Mouse (Mus musculus) adrenal gland, postnatal 36 days (tissue): Measurements from ENCODE around the gene Dnajc25. TPM values are rescaled to one million over a fixed set of nuclear protein-coding genes. Genes with fewer than 3 reads are reported as not detected.

Source experiments
- DNase-seq, 2 experiments: peaks; one replicate each; pipeline ENCODE4 v3.0.0; 2021; ENCODE audit warnings: mixed read lengths in 1 of 2
- long read RNA-seq, 2 experiments: library from polyadenylated mRNA; stranded (forward); transcript quantifications; one replicate each; pipeline ENCODE4 v2.0.0; 2021; ENCODE audit warnings: borderline sequencing depth in 2 of 2
- total RNA-seq, 2 experiments: library from RNA; stranded (reverse); gene quantifications; 2 replicates each; pipeline ENCODE4 v1.2.3; 2021

The Dnajc25 gene
- 10 to 100 TPM; 14.0 to 18.3 TPM for total RNA-seq
- long read RNA-seq, experiment 1, full-length matches to known transcripts = 16 of 21 reads
- long read RNA-seq, experiment 1, partial matches to known transcripts = 5 of 21 reads
- long read RNA-seq, experiment 1, other reads (novel, unspliced or antisense) = 0 of 21 reads
- long read RNA-seq, experiment 2, full-length matches to known transcripts = 13 of 13 reads
- long read RNA-seq, experiment 2, partial matches to known transcripts = 0 of 13 reads
- long read RNA-seq, experiment 2, other reads (novel, unspliced or antisense) = 0 of 13 reads

DNA sequence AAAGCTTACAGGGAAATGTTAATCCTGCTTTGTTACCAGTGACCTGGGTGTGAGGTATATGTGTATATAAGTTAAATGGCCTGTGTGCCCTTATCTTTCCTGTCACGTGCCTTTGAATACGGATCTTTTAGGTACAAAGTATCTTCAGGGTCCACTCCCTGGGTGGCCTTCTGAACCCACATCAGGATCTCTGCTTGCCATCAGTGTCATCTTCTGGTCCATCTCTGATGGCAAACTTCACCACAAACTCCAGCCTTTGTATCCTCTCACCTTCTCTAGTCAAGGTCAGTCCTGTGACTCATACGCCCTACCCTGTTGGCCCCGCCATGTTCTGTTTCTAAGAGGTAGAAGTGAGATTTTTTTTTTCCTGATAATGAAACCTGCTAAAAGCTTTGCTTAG, at the start of gene Dnajc25:
Dnajc25 (plus strand) TSS at position 301 of the 400 bp plus-strand sequence.
- peak in 1 of 2 experiments; percentile 18 for DNase-seq

DNA sequence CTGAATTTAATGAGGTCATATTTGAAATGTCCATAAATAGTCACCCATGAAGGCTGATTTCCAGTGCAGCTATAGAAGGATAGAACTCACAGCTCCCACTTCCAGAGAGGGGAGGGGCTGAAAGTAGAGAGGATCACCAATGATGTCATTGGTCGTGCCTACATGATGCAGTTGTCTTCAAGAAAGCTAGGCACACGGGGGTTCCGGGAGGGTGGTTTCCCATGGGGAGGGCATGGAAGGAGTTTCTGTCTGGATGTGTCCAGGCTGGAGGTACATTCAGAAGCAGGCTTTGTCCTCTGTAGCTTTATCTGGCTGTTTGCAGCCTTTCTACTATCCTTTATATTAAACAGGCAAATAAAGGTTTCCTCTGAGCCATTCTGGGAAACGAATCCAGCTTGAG, 46.5 kb upstream of the Dnajc25 start:
- no peak for DNase-seq

DNA sequence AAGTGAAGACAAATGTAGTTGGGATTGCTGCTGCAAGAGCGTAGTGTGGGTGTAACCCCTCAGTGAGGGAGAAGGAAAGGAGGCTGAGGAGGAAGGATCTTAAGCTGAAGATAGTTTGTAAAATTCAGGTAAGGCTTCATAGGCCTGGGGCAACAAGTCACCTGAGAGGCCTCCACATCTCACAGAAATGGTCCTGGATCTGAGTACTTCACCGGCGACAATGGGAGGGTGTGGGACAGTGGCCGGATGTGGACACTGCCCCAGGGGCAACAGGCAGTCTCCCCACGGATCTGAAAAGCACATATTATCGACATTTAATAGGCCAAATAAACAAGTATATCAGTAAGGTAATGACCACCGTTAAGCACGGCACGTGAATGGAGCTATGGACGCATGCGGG, 42.2 kb upstream of the Dnajc25 start:
- no peak for DNase-seq

DNA sequence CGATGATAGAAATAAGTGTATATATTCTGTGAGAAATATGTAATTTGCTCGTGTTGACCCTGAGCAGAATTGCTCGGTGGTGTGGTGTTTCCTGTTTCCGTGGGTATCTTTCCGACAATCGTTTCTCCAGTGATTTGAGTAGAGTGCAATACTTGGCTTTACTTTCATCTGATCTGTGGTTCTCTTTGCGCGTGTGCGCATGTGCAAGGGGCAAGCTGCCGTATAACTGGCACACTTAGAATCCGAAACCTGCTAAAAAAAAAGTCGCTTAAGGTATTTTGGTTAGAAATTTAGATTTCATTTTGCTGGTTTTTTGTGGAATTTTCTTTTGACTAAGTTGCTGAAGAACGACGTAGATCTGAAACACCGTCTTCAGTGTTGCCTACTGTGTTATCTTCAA, 33.1 kb upstream of the Dnajc25 start:
- no peak for DNase-seq

DNA sequence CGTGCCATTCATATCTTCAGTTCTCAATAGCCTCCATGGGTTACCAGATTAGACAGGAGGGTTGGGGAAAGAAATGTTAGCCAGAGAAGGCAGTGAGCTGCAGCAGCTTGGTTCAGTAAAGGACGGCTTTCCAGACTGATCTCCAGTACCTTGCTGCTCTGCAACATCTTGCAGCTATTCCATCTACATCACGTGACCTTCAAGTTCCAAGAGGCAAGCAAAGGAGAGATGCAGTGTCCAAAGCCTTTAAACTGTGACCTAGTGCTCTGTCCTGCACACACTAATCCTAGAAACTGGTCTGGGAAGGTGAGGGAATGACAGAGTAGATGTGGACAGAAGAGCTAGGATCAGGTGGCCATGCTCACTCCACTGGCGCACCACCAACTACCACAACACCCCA, 31.6 kb upstream of the Dnajc25 start:
- no peak for DNase-seq

DNA sequence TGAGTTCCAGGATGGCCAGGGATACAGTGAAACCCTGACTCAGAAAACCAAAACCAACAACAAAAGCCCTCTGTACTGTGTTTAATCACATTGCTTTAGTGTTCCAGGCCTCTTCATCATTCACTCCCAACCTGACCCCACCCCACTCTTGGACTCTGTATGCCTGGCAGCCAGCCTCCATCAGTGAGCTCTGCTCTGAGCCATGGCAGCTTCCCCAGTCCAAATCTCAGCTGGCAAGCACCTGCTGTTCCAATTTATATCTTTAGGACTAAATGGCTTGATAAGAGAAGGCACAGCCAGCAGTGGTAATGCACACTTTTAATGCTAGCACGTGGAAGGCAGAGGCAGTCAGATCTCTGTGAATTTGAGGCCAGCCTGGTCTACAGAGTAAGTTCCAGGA, 29.7 kb upstream of the Dnajc25 start:
- no peak for DNase-seq

DNA sequence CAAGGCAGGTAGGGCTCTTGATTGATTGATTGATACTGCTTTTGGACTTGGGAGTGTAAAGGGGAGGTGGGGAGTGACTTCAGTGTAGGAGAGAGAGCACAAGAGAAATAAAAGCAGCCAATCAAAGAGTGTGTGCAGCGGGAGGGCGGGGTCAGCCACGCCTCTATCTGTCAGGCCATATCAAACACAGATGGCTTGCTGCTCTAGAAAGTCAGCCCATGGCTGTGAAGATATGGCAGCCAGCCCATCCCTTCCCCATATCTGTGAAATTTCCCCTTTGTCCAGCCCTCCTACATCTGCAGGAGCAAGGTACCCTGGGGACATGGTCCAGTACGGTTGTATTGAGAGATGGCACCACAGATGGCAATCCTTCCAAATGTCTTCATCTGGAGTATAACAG, 24.2 kb upstream of the Dnajc25 start:
- DNase-seq = no peak

DNA sequence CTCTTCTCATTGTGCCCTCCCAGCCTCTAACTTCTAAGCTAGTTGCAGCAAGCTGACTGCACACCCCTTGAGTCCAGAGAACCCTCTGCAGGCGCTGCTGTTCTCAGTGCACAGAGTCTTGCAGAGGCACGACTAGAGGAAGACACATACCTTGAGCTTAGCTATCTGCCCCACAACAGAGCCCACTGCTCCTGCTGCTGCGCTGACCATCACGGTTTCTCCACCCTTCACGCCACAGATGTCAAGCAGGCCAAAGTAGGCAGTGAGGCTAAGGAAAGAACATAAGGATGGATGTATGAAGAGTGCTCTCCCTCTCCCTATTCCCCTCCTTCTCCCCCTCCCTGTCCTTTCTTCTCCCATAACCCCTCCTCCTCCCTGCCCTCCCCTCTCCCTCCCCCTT, 19.2 kb upstream of the Dnajc25 start:
- no peak for DNase-seq

DNA sequence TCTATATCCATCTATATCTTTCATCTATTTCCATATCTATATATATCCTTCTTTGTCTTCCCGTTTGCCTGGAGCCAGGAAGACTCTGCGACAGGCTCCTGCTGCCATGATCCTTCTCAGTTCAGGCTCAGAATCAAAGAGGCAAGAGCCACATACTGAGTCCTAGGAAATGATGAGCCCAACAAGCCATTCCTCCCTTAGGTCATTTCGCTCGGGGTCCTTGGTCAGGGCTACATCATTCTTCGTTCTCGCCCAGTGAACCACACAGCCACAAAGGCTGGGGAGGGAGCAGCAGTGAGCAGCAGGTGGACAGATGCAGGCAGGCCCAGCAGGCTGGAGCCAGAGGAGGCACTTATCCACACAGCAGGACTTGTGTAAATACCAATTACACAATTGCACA, 13.4 kb upstream of the Dnajc25 start:
- DNase-seq = no peak

DNA sequence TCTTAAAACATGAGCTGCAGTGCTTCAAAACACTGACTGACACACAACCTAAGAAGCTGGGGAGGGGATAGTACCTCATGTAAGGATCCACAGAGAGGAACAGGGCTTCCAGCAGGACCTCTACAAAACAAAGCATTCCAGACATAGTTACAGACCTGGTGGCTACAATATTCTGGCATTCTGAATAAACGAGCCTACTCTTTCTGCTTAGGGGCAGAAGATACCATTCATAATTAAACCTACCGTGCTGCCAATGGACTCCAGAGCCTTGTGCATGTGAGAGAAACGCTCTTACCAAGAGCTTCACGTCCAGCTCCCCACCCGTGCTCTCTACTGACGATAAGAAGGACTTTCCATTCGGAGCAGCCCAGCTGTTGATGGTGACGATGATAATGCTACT, 12.1 kb upstream of the Dnajc25 start:
- no peak for DNase-seq

DNA sequence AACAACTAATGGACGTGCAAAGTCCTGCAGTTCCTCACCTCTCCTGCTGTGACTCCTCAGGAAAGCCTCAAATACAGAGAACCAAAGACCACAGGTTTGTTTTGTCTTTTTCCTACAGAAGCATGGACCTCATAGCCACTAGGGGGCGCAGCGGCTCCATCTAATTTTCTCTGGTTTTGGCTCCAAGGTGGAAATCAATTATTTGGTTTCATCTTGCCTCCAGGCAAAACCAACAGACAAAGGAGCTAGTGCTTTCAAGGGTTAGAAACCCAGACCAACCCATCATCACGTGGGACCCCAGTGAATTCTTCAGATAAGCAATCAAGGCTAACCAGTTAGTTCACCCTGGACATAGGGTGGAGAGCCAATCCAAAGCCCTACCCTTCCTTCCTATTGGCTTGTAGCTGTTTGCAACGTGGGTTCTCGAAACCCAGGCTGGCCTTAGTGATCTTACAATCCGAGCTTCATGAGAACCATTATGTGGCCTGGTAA, 9.7 kb upstream of the Dnajc25 start:
- DNase-seq = peak; percentile 80 to 87

DNA sequence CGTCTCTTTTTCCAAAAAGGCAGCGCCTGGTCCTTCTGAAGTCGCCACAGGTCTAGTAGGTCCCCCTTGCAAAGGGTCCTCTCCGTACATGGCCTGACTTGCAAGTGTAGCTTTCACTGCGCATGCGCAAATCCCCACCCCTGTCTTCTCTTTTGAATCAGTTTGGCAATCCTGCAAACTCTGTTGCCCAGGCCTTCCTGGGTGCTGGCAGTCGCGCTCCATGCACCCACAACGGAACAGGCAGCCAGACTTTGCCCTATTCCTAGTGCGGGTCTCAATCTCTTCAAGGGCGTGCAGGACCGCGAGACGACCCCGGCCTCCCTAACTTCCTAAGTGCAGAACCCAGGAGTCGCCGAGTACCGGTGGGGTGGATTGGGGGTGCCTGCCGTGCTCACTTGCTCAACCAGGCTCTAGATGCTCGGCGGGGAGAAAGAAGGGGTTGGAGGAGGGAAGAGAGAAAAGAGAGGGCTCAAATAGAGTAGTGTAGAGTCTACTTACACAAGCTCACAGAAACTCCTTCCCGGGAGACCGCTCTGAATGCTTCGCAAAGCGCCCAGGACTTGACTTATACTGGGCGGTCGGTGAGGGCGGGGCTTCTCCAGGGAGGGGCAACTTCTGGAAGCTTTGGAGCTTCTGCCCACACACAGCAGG, 8.2 kb upstream of the Dnajc25 start, which contains the start of gene Ptgr1:
Ptgr1 (minus strand) TSS at position 580 of the 651 bp plus-strand sequence.
- DNase-seq = peak; percentile 92

DNA sequence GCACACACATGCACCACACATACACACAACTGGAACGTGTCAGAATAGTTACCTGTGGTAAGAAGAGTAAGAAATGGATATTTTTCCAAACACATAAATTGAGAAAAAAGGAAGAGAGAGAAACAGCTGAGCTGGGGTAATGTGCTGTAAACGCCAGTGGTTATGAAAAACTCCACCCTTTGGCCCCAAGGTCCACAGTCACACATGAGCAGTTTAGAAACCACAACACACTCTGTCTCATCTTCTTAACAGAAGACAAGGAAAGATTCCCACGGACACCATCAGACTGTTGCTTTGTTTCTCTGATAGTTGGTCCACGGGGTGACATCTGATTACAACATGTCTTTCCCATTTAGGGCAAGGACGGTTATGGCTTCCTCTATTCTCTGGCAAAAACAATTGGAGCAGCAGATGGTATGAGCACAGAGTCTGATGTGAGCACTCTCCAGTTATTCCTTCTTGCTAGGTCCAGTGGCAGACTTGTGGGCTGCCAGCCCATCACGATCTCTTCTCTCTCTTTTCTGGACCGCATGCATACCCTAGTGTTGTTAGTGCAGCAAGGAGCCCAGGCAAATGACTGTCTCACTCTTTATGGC, 5.5 kb upstream of the Dnajc25 start:
- DNase-seq = no peak

DNA sequence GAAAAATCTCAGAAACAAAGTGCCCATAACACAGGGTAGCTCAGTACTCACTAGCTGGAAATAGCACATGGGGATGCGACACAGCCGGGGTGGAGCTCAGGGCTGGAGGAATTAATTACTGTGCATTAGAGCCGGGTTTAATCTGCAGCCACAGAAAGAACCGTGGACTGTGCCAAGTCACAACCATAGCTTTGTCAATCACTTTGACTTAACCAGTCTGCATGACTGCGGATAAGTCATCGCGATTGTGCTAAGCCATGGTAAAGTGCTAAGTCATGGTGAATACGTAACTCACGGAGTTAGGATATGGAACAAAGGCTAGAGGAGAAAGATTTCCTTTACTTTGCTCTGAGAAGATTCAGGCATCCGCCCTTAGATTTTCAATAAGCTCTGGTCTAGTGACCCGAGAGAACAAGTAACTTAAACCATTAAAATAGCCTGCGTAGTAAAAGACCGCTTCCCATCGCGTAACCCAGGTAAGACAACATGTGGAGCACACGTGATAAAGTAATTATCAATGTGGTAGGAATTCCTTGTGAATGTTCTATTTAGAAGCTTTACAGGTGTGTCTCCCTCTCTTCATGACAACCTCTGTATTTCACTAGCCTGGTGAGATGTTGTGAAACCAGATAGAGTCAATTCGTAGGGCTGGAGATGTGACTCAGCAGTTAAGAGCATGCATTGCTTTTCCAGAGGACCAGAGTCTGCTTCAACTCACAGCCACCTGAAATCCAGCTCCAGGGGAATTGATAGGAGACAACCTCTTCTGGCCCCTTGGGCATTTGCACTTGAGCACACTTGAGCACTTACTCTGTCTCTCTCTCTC, 4.0 kb upstream of the Dnajc25 start:
- no peak for DNase-seq

DNA sequence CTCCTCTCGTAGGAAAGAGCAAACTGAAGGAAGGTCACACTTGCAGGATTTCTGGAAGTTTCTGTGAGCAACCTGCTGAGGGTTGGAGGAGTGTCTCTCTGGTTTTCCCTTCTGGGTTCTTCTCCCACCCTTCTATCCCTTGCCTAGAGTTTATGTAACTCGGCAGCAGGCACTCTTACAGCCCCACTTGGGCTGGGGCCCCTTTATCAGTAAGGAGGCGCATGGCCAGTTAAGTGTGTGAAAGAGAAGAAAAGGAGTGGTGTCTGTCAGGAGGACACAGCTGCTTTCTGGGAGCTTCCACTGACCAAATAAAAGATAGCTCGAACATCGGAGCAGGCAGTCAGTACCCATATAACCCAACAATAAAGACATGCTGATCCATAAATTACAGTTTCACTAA, 2.7 kb upstream of the Dnajc25 start:
- DNase-seq = no peak

DNA sequence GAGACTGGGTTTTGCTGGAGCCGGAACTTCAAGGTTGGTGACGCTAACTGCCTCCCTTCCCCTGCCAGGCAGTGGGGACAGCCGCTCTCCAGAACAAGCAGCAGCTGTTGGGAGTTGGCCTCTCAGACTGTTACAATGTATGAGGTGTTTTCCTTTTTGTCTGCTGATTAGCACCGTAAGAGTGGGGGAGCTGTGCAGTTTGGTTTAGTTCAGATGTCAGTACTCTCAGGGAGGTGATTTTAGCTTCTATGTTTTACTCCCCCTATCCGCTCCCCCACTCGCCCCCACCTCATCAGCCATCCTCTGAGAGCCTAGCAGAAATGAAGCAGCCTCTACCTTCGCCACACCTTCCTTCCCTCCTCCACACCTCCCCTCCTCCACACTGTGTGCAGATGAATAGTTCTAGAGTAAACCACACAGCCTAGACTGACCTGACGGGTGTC, 410 bp downstream of the Dnajc25 start:
- DNase-seq = peak; percentile 51 to 64

DNA sequence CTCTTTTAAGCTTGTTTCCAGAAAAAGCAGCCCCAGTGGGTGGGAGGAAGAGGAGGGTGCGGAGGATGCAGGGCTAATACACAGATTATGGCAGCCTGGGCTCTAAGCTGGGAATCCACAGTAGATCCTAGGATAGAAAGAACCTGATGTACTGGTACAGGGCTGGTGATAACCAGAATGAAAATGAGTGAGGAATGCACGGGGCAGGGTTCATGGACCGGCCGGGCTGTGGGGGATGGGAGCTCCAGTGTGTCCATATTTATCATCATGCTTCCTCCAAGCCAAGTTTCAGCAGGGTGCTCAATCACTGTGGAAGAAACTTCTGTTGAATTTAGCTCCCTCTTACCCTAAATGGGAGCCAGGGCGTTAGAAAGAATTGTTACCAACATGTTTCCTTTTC, 2.2 kb downstream of the Dnajc25 start:
- peak in 1 of 2 experiments; percentile 69 for DNase-seq

DNA sequence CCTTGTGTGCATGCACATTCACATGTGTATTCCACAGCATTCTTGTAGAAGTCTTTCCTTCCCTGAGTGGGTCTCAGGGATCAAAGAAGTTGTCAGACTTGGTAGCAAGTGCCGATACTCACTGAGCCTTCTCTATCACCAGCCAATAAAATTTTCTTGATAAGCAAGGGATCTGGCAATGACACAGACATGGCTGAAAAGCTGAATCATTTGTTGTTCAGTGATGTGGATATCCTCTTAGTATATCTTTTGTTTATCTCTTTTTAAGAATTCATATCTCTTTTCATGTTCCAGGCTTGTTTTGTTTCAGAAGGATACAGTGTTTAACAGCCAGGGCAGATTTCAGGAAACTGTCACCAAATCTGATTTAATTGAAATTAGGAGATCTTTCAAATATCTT, 3.8 kb downstream of the Dnajc25 start:
- no peak for DNase-seq

DNA sequence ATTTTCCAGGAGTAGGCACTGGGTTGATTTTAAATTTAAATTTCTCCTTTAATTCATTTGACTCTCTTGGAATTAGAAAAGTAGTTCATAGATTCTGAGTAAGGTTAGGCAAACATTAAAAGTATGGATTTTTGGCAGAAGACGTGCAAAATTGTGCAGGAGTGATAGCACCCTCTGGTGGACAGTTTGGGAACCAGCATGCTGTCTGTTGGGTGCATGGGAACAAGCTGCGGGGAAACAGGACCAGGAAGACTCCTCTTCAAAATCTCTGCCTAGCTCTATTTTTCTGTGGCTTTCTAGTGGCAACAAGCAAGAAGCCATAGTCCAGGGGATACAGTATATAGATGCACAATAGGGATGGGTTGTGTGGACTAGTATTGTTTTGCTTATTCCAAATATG, 4.8 kb downstream of the Dnajc25 start:
- DNase-seq = peak; percentile 77 to 78

DNA sequence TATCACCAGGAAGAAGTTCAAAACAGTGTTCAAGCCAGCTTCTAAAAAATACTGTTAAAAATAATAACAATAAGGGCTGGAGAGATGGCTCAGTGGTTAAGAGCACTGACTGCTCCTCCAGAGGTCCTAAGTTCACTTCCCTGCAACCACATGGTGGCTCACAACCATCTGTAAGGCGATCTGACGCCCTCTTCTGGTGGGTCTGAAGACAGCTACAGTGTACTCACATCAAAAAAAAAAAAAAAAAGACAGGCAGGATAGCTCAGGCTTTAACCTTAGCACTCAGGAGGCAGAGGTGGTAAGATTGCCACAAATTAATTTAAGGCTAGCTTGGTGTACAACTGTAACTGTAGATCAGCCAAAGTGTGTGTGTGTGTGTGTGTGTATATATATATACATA, 5.8 kb downstream of the Dnajc25 start:
- DNase-seq = peak; percentile 46 to 63

DNA sequence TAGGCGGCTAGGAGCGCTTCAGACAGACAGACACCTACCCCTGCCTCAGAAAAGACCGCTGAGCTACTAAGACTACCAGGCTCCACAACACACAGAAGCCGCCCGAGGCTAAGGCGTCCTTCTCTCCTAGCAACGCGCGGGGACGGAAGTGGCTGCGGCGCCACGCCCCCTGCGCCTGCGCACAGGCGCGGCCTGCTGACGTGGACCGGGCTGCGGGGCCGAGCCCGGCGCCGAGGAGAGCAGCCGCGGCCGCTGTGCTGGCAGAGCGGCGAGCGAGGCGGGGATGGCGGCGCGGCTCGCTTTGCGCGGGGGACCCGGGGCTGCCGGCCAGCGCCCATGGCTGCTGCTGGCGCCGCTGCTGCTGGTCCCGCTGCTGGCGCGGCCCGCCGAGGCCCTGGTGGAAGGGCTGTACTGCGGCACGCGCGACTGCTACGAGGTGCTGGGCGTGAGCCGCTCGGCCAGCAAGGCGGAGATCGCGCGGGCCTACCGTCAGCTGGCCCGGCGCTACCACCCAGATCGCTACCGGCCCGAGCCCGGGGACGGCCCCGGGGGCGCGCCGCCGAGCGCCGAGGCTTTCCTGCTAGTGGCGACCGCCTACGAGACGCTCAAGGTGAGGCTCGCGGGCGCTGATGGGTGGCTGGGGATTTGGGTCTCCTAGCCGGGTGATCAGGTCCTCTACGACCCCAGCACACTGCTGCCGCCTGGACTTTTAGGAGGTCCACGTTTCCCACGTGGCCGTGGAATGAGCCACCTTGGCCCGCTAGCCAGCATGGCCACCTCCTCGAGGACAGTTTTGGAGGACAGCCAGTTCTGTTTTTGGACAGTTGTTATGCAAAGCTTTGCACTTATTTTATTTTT, 8.3 kb downstream of the Dnajc25 start, which contains the start of gene Gm20503:
Gm20503 (plus strand) TSS at position 263 of the 858 bp plus-strand sequence.
- peak; percentile 95 to 96 for DNase-seq
